27 mouse cellular contexts compared by ENCODE assay signal in the genomic region with DNA sequence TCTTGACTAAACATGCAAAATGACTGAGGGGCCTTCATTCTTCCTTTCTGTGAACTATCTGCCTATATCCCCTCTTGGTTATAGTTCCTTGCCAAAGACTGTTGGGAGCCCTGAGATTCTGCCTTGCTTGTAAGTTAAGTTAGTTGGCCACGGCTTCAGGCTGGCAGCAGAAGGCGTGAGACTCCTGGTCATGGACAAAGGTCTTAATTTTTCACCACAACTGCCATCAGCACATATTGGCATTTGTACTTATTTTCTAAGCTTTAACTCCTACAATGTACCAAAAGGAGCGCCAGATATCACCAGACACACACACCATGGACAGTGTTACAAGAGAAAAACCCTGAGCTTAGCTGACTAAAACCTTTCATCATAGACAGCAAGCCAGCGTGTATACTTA. TPM values are rescaled to one million over a fixed set of nuclear protein-coding genes. Genes with fewer than 3 reads are reported as not detected.
DNase-seq lines count a peak whose midpoint lies in the region; ATAC-seq and TF ChIP-seq lines count a peak whose summit lies in the region.
"Had no signal": no experiment of that assay in that cellular context is flagged by ENCODE, and none has a peak within 500 bp of the region (broad histone marks: within the 10 kb centered on the region; RNA-seq: fewer than 3 reads in every experiment).

No protein-coding gene starts in this region.

- H3K27me3 ChIP-seq in kidney, embryonic 15.5 days, result no peaks in the 10 kb centered on the region
- no peaks in the 10 kb centered on the region for H3K27me3 ChIP-seq in kidney, embryonic 16.5 days (ENCODE audit: insufficient read depth, low read length)
- H3K27me3 ChIP-seq in CH12.LX (replicated peaks), result no peaks in the 10 kb centered on the region
- no peaks in the 10 kb centered on the region for H3K27me3 ChIP-seq in forebrain, embryonic 11.5 days (ENCODE audit: control insufficient read depth, insufficient read depth, low read length)
- H3K27me3 ChIP-seq: embryonic facial prominence, embryonic 13.5 days; embryonic facial prominence, embryonic 15.5 days; forebrain, embryonic 13.5 days; forebrain, embryonic 15.5 days; Patski had no signal

- TF ChIP-seq RAD21 in CH12.LX (IDR thresholded peaks at IDR 0.05; ENCODE audit: low read depth, low read length), result no peak

- TF ChIP-seq EP300 in CH12.LX (IDR thresholded peaks at IDR 0.05; ENCODE audit: low read length), result no peak

- no peaks in the 10 kb centered on the region for H3K36me3 ChIP-seq in kidney, embryonic 15.5 days
- no peaks in the 10 kb centered on the region for H3K36me3 ChIP-seq in kidney, embryonic 16.5 days (ENCODE audit: insufficient read depth, low read length)
- no peaks in the 10 kb centered on the region for H3K36me3 ChIP-seq in CH12.LX (replicated peaks in 1 of 2; ENCODE audit: control insufficient read depth in 1 of 2, insufficient read depth in 1 of 2, low read length in 1 of 2)
- no peaks in the 10 kb centered on the region for H3K36me3 ChIP-seq in forebrain, embryonic 11.5 days (ENCODE audit: control insufficient read depth, insufficient read depth, low read length)
- H3K36me3 ChIP-seq: embryonic facial prominence, embryonic 13.5 days; embryonic facial prominence, embryonic 15.5 days; forebrain, embryonic 10.5 days; forebrain, embryonic 15.5 days; G1E had no signal

- ATAC-seq in kidney, embryonic 15.5 days (replicated peaks; ENCODE audit: low FRiP score), result no peak
- ATAC-seq in kidney, embryonic 16.5 days (ENCODE audit: low FRiP score, low TSS enrichment), result no peak
- no peak for ATAC-seq in forebrain, embryonic 11.5 days (replicated peaks; ENCODE audit: low FRiP score)
- ATAC-seq: activated CD4-positive, CD25-positive, alpha-beta regulatory T cell, adult 4 months; forebrain, embryonic 13.5 days; forebrain, embryonic 15.5 days; forebrain, postnatal 0 days; Patski had no signal

- in situ Hi-C loops in CH12.LX (cut with MboI; ENCODE audit: low pct_ligation_motif_present, low pct_unique_long_range_greater_than_20kb, low sequenced_read_pairs), result no loop called here

- TF ChIP-seq POLR2A in CH12.LX (IDR thresholded peaks at IDR 0.05; ENCODE audit: low read depth, low read length), result no peak

- H3K4me3 ChIP-seq in kidney, embryonic 15.5 days (replicated peaks), result no peak overlapping the region
- no peak overlapping the region for H3K4me3 ChIP-seq in kidney, embryonic 16.5 days (ENCODE audit: low read length)
- H3K4me3 ChIP-seq in CH12.LX (replicated peaks in 1 of 3; ENCODE audit: low read depth in 2 of 3, low read length in 2 of 3, poor library complexity in 1 of 3), result no peak overlapping the region
- no peak overlapping the region for H3K4me3 ChIP-seq in brown adipose tissue, adult 24 weeks (ENCODE audit: insufficient read depth, low read depth, low read length)
- no peak overlapping the region for H3K4me3 ChIP-seq in forebrain, embryonic 11.5 days (ENCODE audit: low read depth, low read length)
- H3K4me3 ChIP-seq: embryonic facial prominence, embryonic 13.5 days; embryonic facial prominence, embryonic 15.5 days; erythroblast, embryonic 14.5 days; forebrain, embryonic 10.5 days; forebrain, embryonic 13.5 days; forebrain, embryonic 15.5 days had no signal

- H3K4me1 ChIP-seq in kidney, embryonic 15.5 days, result no peaks in the 10 kb centered on the region
- no peaks in the 10 kb centered on the region for H3K4me1 ChIP-seq in kidney, embryonic 16.5 days (ENCODE audit: insufficient read depth, low read length)
- H3K4me1 ChIP-seq in CH12.LX (ENCODE audit: control insufficient read depth in 1 of 2, insufficient read depth in 2 of 2), result peaks cover 27 to 44% of the 10 kb centered on the region in 2 experiments
- peaks cover 13% of the 10 kb centered on the region for H3K4me1 ChIP-seq in brown adipose tissue, adult 24 weeks (ENCODE audit: control insufficient read depth, insufficient read depth, insufficient read length, low read length)
- H3K4me1 ChIP-seq in forebrain, embryonic 11.5 days (replicated peaks; ENCODE audit: control insufficient read depth, insufficient read depth, low read length), result no peaks in the 10 kb centered on the region
- H3K4me1 ChIP-seq: embryonic facial prominence, embryonic 15.5 days; forebrain, embryonic 13.5 days had no signal

- DNase-seq in kidney, adult 11 months, result peak; percentile 28
- DNase-seq in kidney, adult 9 months, result peak; percentile 51
- DNase-seq in CH12.LX (ENCODE audit: extremely low read depth), result no peak
- DNase-seq in forebrain, embryonic 11.5 days (ENCODE audit: low spot score), result no peak
- DNase-seq: adrenal gland, adult 8-10 months; adrenal gland, postnatal 14 days; adrenal gland, postnatal 36 days; cerebellum, adult 11 months; cerebellum, adult 18-20 months; cerebellum, adult 8-10 months; cerebellum, adult 9-11 months; cerebellum, postnatal 14 days; cerebellum, postnatal 36 days; embryo, embryonic 11 days; forebrain, postnatal 0 days had no signal

- dilution Hi-C loops in CH12.LX (cut with MboI; ENCODE audit: extremely low pct_ligation_motif_present, extremely low pct_unique_long_range_greater_than_20kb, low sequenced_read_pairs), result no loop called here

- WGBS in kidney, embryonic 15.5 days, result 85% methylated on average over 4 of the region's 4 CpGs
- 84% methylated on average over 4 of the region's 4 CpGs for WGBS in kidney, embryonic 16.5 days
- WGBS in forebrain, embryonic 11.5 days, result 88% methylated on average over 4 of the region's 4 CpGs

- no peak overlapping the region for H3K9ac ChIP-seq in kidney, embryonic 15.5 days
- H3K9ac ChIP-seq in kidney, embryonic 16.5 days (replicated peaks; ENCODE audit: low read length), result no peak overlapping the region
- H3K9ac ChIP-seq in CH12.LX (ENCODE audit: insufficient read depth, low read depth), result peak overlapping the region; percentile 68
- no peak overlapping the region for H3K9ac ChIP-seq in forebrain, embryonic 11.5 days (ENCODE audit: low read length)
- H3K9ac ChIP-seq: embryonic facial prominence, embryonic 13.5 days; embryonic facial prominence, embryonic 15.5 days; forebrain, embryonic 13.5 days; forebrain, embryonic 15.5 days; forebrain, postnatal 0 days had no signal

- H3K27ac ChIP-seq in kidney, embryonic 15.5 days, result no peak overlapping the region
- no peak overlapping the region for H3K27ac ChIP-seq in kidney, embryonic 16.5 days (ENCODE audit: low read length)
- H3K27ac ChIP-seq in CH12.LX (ENCODE audit: insufficient read depth, low read depth), result peak overlapping the region; percentile 88
- peak overlapping the region; percentile 17 for H3K27ac ChIP-seq in brown adipose tissue, adult 24 weeks (replicated peaks; ENCODE audit: low read depth, low read length)
- H3K27ac ChIP-seq in forebrain, embryonic 11.5 days (ENCODE audit: low read depth, low read length), result no peak overlapping the region
- H3K27ac ChIP-seq: embryonic facial prominence, embryonic 13.5 days; embryonic facial prominence, embryonic 15.5 days; forebrain, embryonic 10.5 days; forebrain, embryonic 13.5 days; forebrain, embryonic 15.5 days had no signal

- TF ChIP-seq CTCF in CH12.LX (conservative IDR thresholded peaks at IDR 0.05 in 1 of 2, IDR thresholded peaks at IDR 0.05 in 1 of 2; ENCODE audit: low read depth in 2 of 2, low read length in 2 of 2), result no peak

- H3K79me2 ChIP-seq in CH12.LX (replicated peaks; ENCODE audit: control insufficient read depth, extremely low read depth, insufficient read depth, poor library complexity, severe bottlenecking), result no peaks in the 10 kb centered on the region

- H3K4me2 ChIP-seq in kidney, embryonic 15.5 days, result no peak overlapping the region
- no peak overlapping the region for H3K4me2 ChIP-seq in kidney, embryonic 16.5 days (replicated peaks; ENCODE audit: low read depth, low read length)
- H3K4me2 ChIP-seq in CH12.LX (ENCODE audit: insufficient read depth, low read depth, poor library complexity, severe bottlenecking), result peak overlapping the region; percentile 34
- H3K4me2 ChIP-seq in forebrain, embryonic 11.5 days (ENCODE audit: low read depth, low read length, severe bottlenecking), result no peak overlapping the region
- H3K4me2 ChIP-seq: embryonic facial prominence, embryonic 13.5 days; embryonic facial prominence, embryonic 15.5 days; forebrain, embryonic 13.5 days; forebrain, embryonic 15.5 days had no signal

- H3K9me3 ChIP-seq in kidney, embryonic 15.5 days (replicated peaks), result no peaks in the 10 kb centered on the region
- H3K9me3 ChIP-seq in kidney, embryonic 16.5 days (ENCODE audit: low read length), result no peaks in the 10 kb centered on the region
- H3K9me3 ChIP-seq in CH12.LX (replicated peaks; ENCODE audit: low read length), result peaks cover 4% of the 10 kb centered on the region
- no peaks in the 10 kb centered on the region for H3K9me3 ChIP-seq in forebrain, embryonic 11.5 days (ENCODE audit: control insufficient read depth, low read length)
- H3K9me3 ChIP-seq: embryonic facial prominence, embryonic 13.5 days; embryonic facial prominence, embryonic 15.5 days; forebrain, embryonic 10.5 days; forebrain, embryonic 13.5 days; forebrain, embryonic 15.5 days; G1E had no signal

TF ChIP-seq in CH12.LX, 34 proteins besides CTCF, POLR2A, EP300 and RAD21 (continues in another document):
- TF ChIP-seq KAT2A (IDR thresholded peaks at IDR 0.05; ENCODE audit: insufficient replicate concordance, low read length) (no peak), CHD1 (IDR thresholded peaks at IDR 0.05; ENCODE audit: low read depth, low read length) (no peak), BHLHE40 (IDR thresholded peaks at IDR 0.05; ENCODE audit: low read depth, low read length) (no peak), GABPA (IDR thresholded peaks at IDR 0.05; ENCODE audit: insufficient replicate concordance, low read depth, low read length) (no peak), NRF1 (IDR thresholded peaks at IDR 0.05; ENCODE audit: low read depth, low read length) (no peak), USF2 (conservative IDR thresholded peaks at IDR 0.05; ENCODE audit: low read depth, low read length) (no peak), PAX5 (IDR thresholded peaks at IDR 0.05; ENCODE audit: low read length) (no peak), ZC3H11A (IDR thresholded peaks at IDR 0.05; ENCODE audit: low read depth, low read length) (no peak), ZNF384 (IDR thresholded peaks at IDR 0.05; ENCODE audit: low read depth, low read length) (no peak), USF1 (IDR thresholded peaks at IDR 0.05; ENCODE audit: low read depth, low read length) (no peak), E2F4 (IDR thresholded peaks at IDR 0.05; ENCODE audit: insufficient replicate concordance, low read depth, low read length) (no peak), MXI1 (IDR thresholded peaks at IDR 0.05; ENCODE audit: low read depth, low read length) (no peak)

RNA-seq across cellular contexts. Expression of a gene that starts 56.7 kb away (rescaled TPM):
- polyA plus RNA-seq in kidney, embryonic 15.5 days (2015; fragmentation: Nextera tagmentation; extraction: Ambion mirVana), result 65.3 and 67.2 TPM in 2 replicates
- polyA plus RNA-seq in kidney, embryonic 16.5 days (2015; fragmentation: Nextera tagmentation; extraction: Ambion mirVana), result 77.1 and 82.6 TPM in 2 replicates
- total RNA-seq in CH12.LX (2012; rRNA removed) (52.3 and 65.9 TPM in 2 replicates), CH12.LX (2014; rRNA removed) (53.5 and 56.5 TPM in 2 replicates)
- 53.8 and 54.1 TPM in 2 replicates for polyA plus RNA-seq in CH12.LX (2012; ENCODE audit: insufficient read length, low read depth)
- polyA plus RNA-seq in brown adipose tissue, adult 24 weeks (2012; ENCODE audit: insufficient read depth, insufficient read length, missing spikeins), result 166 and 209 TPM in 2 replicates
- 58.1 and 59.0 TPM in 2 replicates for polyA plus RNA-seq in forebrain, embryonic 11.5 days (2014; fragmentation: Nextera tagmentation; extraction: Ambion mirVana)

Comparison
In these comparisons a context has a peak if more than half of its experiments do, and no peak if none do; other contexts are left out.
1. DNase-seq: peak in kidney, adult 11 months (single experiment) and kidney, adult 9 months (single experiment); none in CH12.LX (single experiment) and forebrain, embryonic 11.5 days (single experiment).
2. H3K27ac ChIP-seq: peak in CH12.LX (single experiment) and brown adipose tissue, adult 24 weeks (single experiment); none in kidney, embryonic 15.5 days (single experiment), kidney, embryonic 16.5 days (single experiment) and forebrain, embryonic 11.5 days (single experiment).